Mouse (Mus musculus) heart, embryonic 13.5 days (tissue): ENCODE data around the gene Tmem158. TPM values are rescaled to one million over a fixed set of nuclear protein-coding genes. Genes with fewer than 3 reads are reported as not detected.

Source experiments
- ATAC-seq: fragments of 200-750 bp; cut with Nextera tagmentation; 2 replicates; pipeline ENCODE4 v1.8.0; 2017; ENCODE audit warnings: moderate TSS enrichment; ENCODE audit not compliant: insufficient number of reproducible peaks, low FRiP score, low TSS enrichment; ENCODE audit errors: extremely low read depth
- H3K27ac ChIP-seq: fragments of 300-500 bp; sonication (generic); replicated peaks from 2 replicates; pipeline ENCODE4 v1.5.1; 2015; ENCODE audit warnings: moderate library complexity, mild to moderate bottlenecking, inconsistent platforms
- H3K27me3 ChIP-seq: fragments of 300-500 bp; sonication (generic); replicated peaks from 2 replicates; pipeline ENCODE4 v1.6.1; 2015; ENCODE audit warnings: mild to moderate bottlenecking, inconsistent platforms
- H3K36me3 ChIP-seq: fragments of 300-500 bp; sonication (generic); 2 replicates; pipeline ENCODE4 v1.6.1; 2015; ENCODE audit warnings: mild to moderate bottlenecking, inconsistent platforms
- H3K4me1 ChIP-seq: fragments of 300-500 bp; sonication (generic); 2 replicates; pipeline ENCODE4 v1.6.1; 2015; ENCODE audit warnings: inconsistent platforms
- H3K4me2 ChIP-seq: fragments of 300-500 bp; sonication (generic); 2 replicates; pipeline ENCODE4 v1.6.1; 2015; ENCODE audit warnings: inconsistent platforms, mild to moderate bottlenecking, moderate library complexity
- H3K4me3 ChIP-seq: fragments of 300-500 bp; sonication (generic); 2 replicates; pipeline ENCODE4 v1.5.1; 2015; ENCODE audit warnings: moderate library complexity, mild to moderate bottlenecking, inconsistent platforms
- H3K9ac ChIP-seq: fragments of 300-500 bp; sonication (generic); 2 replicates; pipeline ENCODE4 v1.6.1; 2015; ENCODE audit warnings: inconsistent platforms, mild to moderate bottlenecking, moderate library complexity
- H3K9me3 ChIP-seq: fragments of 300-500 bp; sonication (generic); 2 replicates; pipeline ENCODE4 v1.6.1; 2016; ENCODE audit warnings: inconsistent platforms
- WGBS: fragments of 180-500 bp; shearing (Covaris S2); methylation state at CpG from one replicate; pipeline ENCODE4 v1.1.7; 2015; ENCODE audit warnings: mixed read lengths; 5-methylcytosine and 5-hydroxymethylcytosine counted together
- polyA plus RNA-seq: library from polyadenylated mRNA; unstranded; fragments of >200 nt; fragmentation: Nextera tagmentation; extraction: Ambion mirVana; gene quantifications from 2 replicates; pipeline ENCODE4 v1.2.1, GENCODE M21; 2015

The Tmem158 gene
- polyA plus RNA-seq, 1 experiment from 2014 or later = 6.5 TPM

DNA sequence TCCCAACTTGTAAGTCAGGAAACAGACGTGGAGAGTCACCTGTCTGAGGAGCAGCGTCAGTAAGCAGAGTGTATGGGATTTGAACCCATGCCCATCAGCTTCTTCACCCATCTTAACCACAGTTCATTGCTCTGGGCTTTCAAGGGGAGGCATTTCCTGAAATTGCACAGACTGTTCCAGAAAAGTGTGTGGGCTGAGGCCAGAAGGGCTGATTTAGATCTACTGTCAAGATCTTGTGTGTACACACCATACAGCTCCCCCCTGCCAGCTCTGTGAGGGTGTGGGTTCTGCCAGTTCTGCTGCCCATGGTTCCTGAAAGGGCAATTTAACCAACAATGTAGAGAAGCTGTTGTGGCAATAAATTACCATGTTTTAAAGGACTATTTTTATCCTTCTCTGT, 17.4 kb upstream of the Tmem158 start:
- H3K27ac ChIP-seq = no peak overlapping the region
- ATAC-seq = no peak
- no peak overlapping the region for H3K4me3 ChIP-seq
- no peaks in the 10 kb centered on the region for H3K27me3 ChIP-seq
- H3K36me3 ChIP-seq = no peaks in the 10 kb centered on the region
- H3K9me3 ChIP-seq = no peaks in the 10 kb centered on the region
- no peak overlapping the region for H3K4me2 ChIP-seq
- WGBS = 76% methylated on average over 2 of the region's 2 CpGs
- peaks cover 6% of the 10 kb centered on the region; the same call in 1 of the 2 replicates for H3K4me1 ChIP-seq
- H3K9ac ChIP-seq = no peak overlapping the region

GRCm38 (mm10) chr9:123275373-123275772, 14.8 kb upstream of the Tmem158 start:
- WGBS = 75% methylated on average over 2 of the region's 2 CpGs
- H3K36me3 ChIP-seq = no peaks in the 10 kb centered on the region
- H3K4me2 ChIP-seq = no peak overlapping the region
- H3K4me3 ChIP-seq = no peak overlapping the region
- H3K9me3 ChIP-seq = no peaks in the 10 kb centered on the region
- H3K27ac ChIP-seq = no peak overlapping the region
- no peaks in the 10 kb centered on the region for H3K4me1 ChIP-seq
- ATAC-seq = no peak
- no peaks in the 10 kb centered on the region for H3K27me3 ChIP-seq
- H3K9ac ChIP-seq = no peak overlapping the region

DNA sequence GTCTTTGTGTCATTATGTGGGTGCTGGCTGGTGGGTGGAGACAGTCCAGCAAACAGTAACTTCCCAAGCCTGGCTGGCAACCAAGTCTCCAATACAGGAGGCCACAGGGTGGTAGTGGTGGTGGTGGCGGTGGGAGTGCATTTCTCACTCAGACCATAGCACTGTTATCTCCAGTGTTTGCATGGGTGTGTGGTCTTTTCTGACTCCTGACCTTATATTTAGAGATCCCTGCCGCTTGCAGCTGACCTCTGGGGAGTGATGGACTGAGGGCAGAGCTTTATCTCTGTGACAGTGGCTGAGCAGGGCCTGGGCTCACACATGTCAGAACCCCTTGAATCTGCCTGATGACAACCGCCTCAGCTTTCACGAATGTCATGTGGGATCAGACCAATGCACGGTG, 14.1 kb upstream of the Tmem158 start:
- H3K4me3 ChIP-seq = no peak overlapping the region
- H3K27me3 ChIP-seq = no peaks in the 10 kb centered on the region
- no peaks in the 10 kb centered on the region for H3K4me1 ChIP-seq
- no peak for ATAC-seq
- H3K9me3 ChIP-seq = no peaks in the 10 kb centered on the region
- H3K4me2 ChIP-seq = no peak overlapping the region
- no peak overlapping the region for H3K27ac ChIP-seq
- 33% methylated on average over 5 of the region's 5 CpGs for WGBS
- no peak overlapping the region for H3K9ac ChIP-seq
- H3K36me3 ChIP-seq = no peaks in the 10 kb centered on the region

GRCm38 (mm10) chr9:123273876-123274275, 13.3 kb upstream of the Tmem158 start:
- H3K27me3 ChIP-seq = no peaks in the 10 kb centered on the region
- no peak overlapping the region for H3K4me3 ChIP-seq
- H3K4me2 ChIP-seq = no peak overlapping the region
- no peak overlapping the region for H3K9ac ChIP-seq
- no peaks in the 10 kb centered on the region for H3K36me3 ChIP-seq
- 41% methylated on average over 2 of the region's 2 CpGs for WGBS
- H3K4me1 ChIP-seq = no peaks in the 10 kb centered on the region
- H3K27ac ChIP-seq = no peak overlapping the region
- H3K9me3 ChIP-seq = no peaks in the 10 kb centered on the region
- no peak for ATAC-seq

DNA sequence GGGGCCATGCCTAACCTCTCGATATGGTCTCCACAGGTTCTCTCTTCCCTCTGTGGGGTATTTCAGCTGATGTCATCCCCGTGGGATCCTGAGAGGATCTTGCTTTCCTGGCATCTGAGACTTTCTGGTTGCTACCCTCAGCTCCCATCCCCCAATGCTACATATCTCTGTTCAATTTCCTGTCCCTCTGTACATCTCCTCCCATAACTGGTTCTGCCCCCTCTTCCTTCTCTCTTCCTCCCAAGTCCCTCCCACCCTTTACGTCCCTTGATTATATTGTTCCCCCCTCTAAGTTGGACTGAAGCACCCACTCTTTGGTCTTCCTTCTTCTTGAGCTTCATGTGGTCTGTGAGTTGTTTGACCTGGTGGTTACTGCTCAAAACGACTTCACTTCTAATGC, 11.0 kb upstream of the Tmem158 start:
- ATAC-seq = no peak
- Histone ChIP-seq H3K36me3 (no peaks in the 10 kb centered on the region), H3K9me3 (no peaks in the 10 kb centered on the region), H3K9ac (no peak overlapping the region), H3K4me3 (no peak overlapping the region), H3K27ac (no peak overlapping the region), H3K27me3 (no peaks in the 10 kb centered on the region), H3K4me1 (no peaks in the 10 kb centered on the region), H3K4me2 (no peak overlapping the region)
- 55% methylated on average over 4 of the region's 4 CpGs for WGBS

- Histone ChIP-seq H3K4me3 (no peak overlapping the region), H3K4me1 (no peaks in the 10 kb centered on the region), H3K9ac (no peak overlapping the region), H3K27ac (no peak overlapping the region), H3K27me3 (peaks cover 1% of the 10 kb centered on the region; the same call in 1 of the 2 replicates), H3K9me3 (no peaks in the 10 kb centered on the region), H3K36me3 (no peaks in the 10 kb centered on the region), H3K4me2 (no peak overlapping the region)
- WGBS = 67% methylated on average over 2 of the region's 2 CpGs
- no peak for ATAC-seq
Observed at GRCm38 (mm10) chr9:123269906-123270558, 9.5 kb upstream of the Tmem158 start.

DNA sequence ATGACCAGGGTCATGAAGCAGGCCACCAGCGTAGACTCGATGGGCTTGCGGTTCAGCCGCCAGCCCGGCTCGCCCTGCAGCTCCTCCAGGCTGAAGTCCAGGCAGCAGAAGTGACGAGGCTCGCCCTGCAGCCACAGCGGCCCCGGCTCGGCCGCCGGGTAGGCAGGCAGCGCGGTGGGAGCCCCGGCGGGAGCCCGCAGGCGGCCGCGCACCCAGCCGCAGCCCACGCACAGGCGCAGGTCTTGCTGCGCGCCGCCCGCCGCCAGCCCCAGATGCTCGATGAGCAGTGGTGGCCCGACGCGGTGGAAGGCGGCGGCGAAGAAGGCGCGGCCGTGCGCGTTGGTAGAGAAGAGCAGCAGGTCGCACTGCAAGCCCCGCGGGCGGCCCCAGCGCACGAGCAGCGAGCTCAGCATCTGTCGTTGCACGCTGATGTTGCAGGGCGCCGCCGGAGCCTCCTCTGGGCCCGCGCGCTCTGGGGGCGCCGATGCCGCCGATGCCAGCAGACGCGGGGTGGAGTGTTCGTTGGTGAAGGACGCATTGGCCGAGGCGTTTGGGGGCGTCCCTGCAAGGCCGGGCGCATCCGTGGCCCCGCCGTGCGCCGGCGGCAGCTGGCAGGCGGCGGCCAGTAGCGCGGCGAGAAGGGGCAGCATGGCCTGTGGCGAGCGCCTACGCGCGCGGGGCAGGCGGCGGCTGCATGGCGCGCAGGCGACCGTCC, 511 bp downstream of the Tmem158 start:
- peak; percentile 72 for ATAC-seq
- under 1% methylated on average over 90 of the region's 92 CpGs for WGBS
- H3K4me1 ChIP-seq = peaks cover 10% of the 10 kb centered on the region
- peak overlapping the region; percentile 64 for H3K4me3 ChIP-seq
- no peaks in the 10 kb centered on the region for H3K36me3 ChIP-seq
- peak overlapping the region; percentile 17; the same call in 1 of the 2 replicates for H3K27ac ChIP-seq
- H3K4me2 ChIP-seq = peak overlapping the region; percentile 98
- peaks cover 75% of the 10 kb centered on the region for H3K27me3 ChIP-seq
- H3K9ac ChIP-seq = peak overlapping the region; percentile 79
- no peaks in the 10 kb centered on the region for H3K9me3 ChIP-seq

DNA sequence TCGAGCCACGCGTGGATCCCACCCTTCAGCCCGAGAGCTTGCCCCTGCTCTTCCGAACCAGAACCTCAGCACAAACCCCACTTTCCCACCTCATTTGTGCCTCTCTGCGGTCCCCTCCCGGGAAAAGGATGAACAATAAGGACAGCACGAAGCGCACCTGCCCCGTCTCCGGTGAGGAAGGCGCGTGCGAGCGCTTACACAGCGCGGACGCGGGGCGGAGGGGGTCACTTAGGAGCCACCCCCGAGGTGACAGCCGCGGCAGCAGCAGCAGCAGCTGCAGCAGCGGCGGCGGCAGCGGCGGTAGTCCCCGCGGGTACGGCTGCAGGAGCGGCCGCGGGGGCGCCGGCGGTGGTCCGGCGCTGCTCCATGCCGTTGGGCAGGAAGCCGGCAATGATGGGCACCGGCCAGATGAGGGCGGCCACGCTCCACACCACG, 1.1 kb downstream of the Tmem158 start:
- WGBS = under 1% methylated on average over 44 of the region's 45 CpGs
- no peak overlapping the region for H3K27ac ChIP-seq
- H3K4me2 ChIP-seq = peak overlapping the region; percentile 98
- no peaks in the 10 kb centered on the region for H3K9me3 ChIP-seq
- no peaks in the 10 kb centered on the region for H3K36me3 ChIP-seq
- H3K27me3 ChIP-seq = peaks cover 69% of the 10 kb centered on the region
- peaks cover 10% of the 10 kb centered on the region for H3K4me1 ChIP-seq
- H3K4me3 ChIP-seq = peak overlapping the region; percentile 64
- no peak for ATAC-seq
- H3K9ac ChIP-seq = peak overlapping the region; percentile 79

DNA sequence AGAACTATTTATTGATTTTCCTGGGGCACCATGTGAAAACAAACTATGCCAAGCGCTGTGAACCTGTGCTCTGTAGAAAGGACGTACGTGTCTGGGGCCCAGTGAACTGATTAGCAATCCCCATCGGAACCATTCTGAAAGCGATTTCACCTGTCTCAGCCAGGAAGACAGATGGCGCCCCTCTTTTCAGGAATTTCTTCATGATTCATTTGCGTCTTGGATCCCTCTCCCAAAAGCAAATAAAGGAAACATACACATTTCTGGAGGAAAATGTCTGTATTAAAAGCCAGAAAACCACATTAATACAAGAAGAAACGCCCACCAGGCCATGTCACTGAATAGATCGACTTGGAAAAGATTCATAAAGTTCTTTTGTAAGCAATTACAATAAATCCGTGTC, 1.8 kb downstream of the Tmem158 start:
- Histone ChIP-seq H3K4me3 (peak overlapping the region; percentile 64), H3K4me2 (peak overlapping the region; percentile 98)
- 37% methylated on average over 10 of the region's 10 CpGs for WGBS

DNA sequence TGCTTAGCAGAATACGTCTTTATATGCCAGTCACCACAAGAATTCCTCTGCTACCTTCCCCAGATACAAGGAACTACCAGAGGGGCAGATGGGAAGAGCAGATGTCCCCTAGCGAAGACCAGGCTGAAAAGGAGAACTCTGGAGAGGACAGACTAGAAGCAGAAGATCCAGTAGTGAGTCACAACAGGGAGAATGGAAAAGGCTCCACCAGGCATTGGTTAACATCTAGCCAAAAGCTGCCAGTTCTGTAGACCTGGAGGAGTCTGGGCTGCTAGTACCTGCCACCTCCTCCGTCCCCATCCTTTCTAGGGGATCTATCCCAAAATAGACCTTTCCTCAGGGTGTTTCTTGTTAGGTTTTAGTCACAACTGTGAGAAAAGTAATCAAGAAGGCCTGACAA, 4.8 kb downstream of the Tmem158 start:
- Histone ChIP-seq H3K4me3 (no peak overlapping the region), H3K27ac (no peak overlapping the region), H3K27me3 (peaks cover 47% of the 10 kb centered on the region), H3K4me1 (peaks cover 5% of the 10 kb centered on the region), H3K4me2 (no peak overlapping the region), H3K9me3 (no peaks in the 10 kb centered on the region), H3K9ac (no peak overlapping the region), H3K36me3 (no peaks in the 10 kb centered on the region)
- 74% methylated on average over 3 of the region's 3 CpGs for WGBS
- ATAC-seq = no peak

More for the DNA sequence above, 1.8 kb downstream of the Tmem158 start:
- peaks cover 10% of the 10 kb centered on the region for H3K4me1 ChIP-seq
- ATAC-seq = no peak
- peaks cover 70% of the 10 kb centered on the region for H3K27me3 ChIP-seq
- no peak overlapping the region for H3K27ac ChIP-seq
- no peaks in the 10 kb centered on the region for H3K36me3 ChIP-seq
- no peaks in the 10 kb centered on the region for H3K9me3 ChIP-seq
- H3K9ac ChIP-seq = no peak overlapping the region

GRCm38 (mm10) chr9:123247992-123248391, 12.6 kb downstream of the Tmem158 start:
- Histone ChIP-seq H3K4me3 (no peak overlapping the region), H3K36me3 (no peaks in the 10 kb centered on the region), H3K9ac (no peak overlapping the region), H3K4me2 (no peak overlapping the region), H3K9me3 (no peaks in the 10 kb centered on the region), H3K27me3 (no peaks in the 10 kb centered on the region; the same call in 1 of the 2 replicates), H3K27ac (no peak overlapping the region), H3K4me1 (no peaks in the 10 kb centered on the region)
- ATAC-seq = no peak
- 69% methylated on average over 1 of the region's 1 CpGs for WGBS

- Histone ChIP-seq H3K9me3 (no peaks in the 10 kb centered on the region), H3K36me3 (no peaks in the 10 kb centered on the region), H3K4me3 (no peak overlapping the region), H3K4me1 (no peaks in the 10 kb centered on the region), H3K4me2 (no peak overlapping the region), H3K27me3 (no peaks in the 10 kb centered on the region; the same call in 1 of the 2 replicates), H3K27ac (no peak overlapping the region), H3K9ac (no peak overlapping the region)
- ATAC-seq = no peak
- WGBS = 71% methylated on average over 4 of the region's 4 CpGs
Observed at GRCm38 (mm10) chr9:123245146-123245545, 15.4 kb downstream of the Tmem158 start.
